Mouse (Mus musculus) heart, embryonic 16.5 days (tissue): ENCODE data around the gene Sh3d21. TPM values are rescaled to one million over a fixed set of nuclear protein-coding genes. Genes with fewer than 3 reads are reported as not detected.
"Not testable (repeated sequence)": the region's sequence is repeated elsewhere in the genome, so short reads cannot be mapped to it uniquely, and the experiment has no call there.

Experiments
- ATAC-seq: fragments of 200-750 bp; cut with Nextera tagmentation; replicated peaks from 2 replicates; pipeline ENCODE4 v1.8.0; 2017; ENCODE audit warnings: moderate number of reproducible peaks; ENCODE audit not compliant: insufficient read depth, low FRiP score; ENCODE audit errors: extremely low read depth
- H3K27ac ChIP-seq: fragments of 300-500 bp; sonication (generic); 2 replicates; pipeline ENCODE4 v1.5.1; 2014; ENCODE audit warnings: mild to moderate bottlenecking, low read length, control low read depth, moderate library complexity
- H3K27me3 ChIP-seq: fragments of 300-500 bp; sonication (generic); 2 replicates; pipeline ENCODE4 v1.6.1; 2014; ENCODE audit warnings: low read length, mixed read lengths; ENCODE audit not compliant: control insufficient read depth, insufficient read depth
- H3K36me3 ChIP-seq: fragments of 300-500 bp; sonication (generic); 2 replicates; pipeline ENCODE4 v1.6.1; 2014; ENCODE audit not compliant: control insufficient read depth, insufficient read depth
- H3K4me1 ChIP-seq: fragments of 300-500 bp; sonication (generic); 2 replicates; pipeline ENCODE4 v1.6.1; 2014; ENCODE audit warnings: low read length, mixed read lengths; ENCODE audit not compliant: control insufficient read depth, insufficient read depth
- H3K4me2 ChIP-seq: fragments of 300-500 bp; sonication (generic); 2 replicates; pipeline ENCODE4 v1.6.1; 2014; ENCODE audit warnings: low read depth, mild to moderate bottlenecking, control low read depth, low read length
- H3K4me3 ChIP-seq: fragments of 300-500 bp; sonication (generic); 2 replicates; pipeline ENCODE4 v1.5.1; 2014; ENCODE audit warnings: mild to moderate bottlenecking, control low read depth, low read length
- H3K9ac ChIP-seq: fragments of 300-500 bp; sonication (generic); 2 replicates; pipeline ENCODE4 v1.6.1; 2014; ENCODE audit warnings: low read length, control low read depth
- H3K9me3 ChIP-seq: fragments of 300-500 bp; sonication (generic); replicated peaks from 2 replicates; pipeline ENCODE4 v1.6.1; 2016; ENCODE audit warnings: low read length; ENCODE audit not compliant: control insufficient read depth
- WGBS: fragments of 180-500 bp; shearing (Covaris S2); extraction: QIAGEN DNeasy Blood & Tissue Kit; methylation state at CpG from one replicate; pipeline ENCODE4 v1.1.7; 2014; 5-methylcytosine and 5-hydroxymethylcytosine counted together
- polyA plus RNA-seq: library from polyadenylated mRNA; unstranded; fragments of >200 nt; fragmentation: Nextera tagmentation; extraction: Ambion mirVana; gene quantifications from 2 replicates; pipeline ENCODE4 v1.2.1, GENCODE M21; 2015

The Sh3d21 gene
- polyA plus RNA-seq, 1 experiment from 2014 or later: 2.7 TPM

DNA sequence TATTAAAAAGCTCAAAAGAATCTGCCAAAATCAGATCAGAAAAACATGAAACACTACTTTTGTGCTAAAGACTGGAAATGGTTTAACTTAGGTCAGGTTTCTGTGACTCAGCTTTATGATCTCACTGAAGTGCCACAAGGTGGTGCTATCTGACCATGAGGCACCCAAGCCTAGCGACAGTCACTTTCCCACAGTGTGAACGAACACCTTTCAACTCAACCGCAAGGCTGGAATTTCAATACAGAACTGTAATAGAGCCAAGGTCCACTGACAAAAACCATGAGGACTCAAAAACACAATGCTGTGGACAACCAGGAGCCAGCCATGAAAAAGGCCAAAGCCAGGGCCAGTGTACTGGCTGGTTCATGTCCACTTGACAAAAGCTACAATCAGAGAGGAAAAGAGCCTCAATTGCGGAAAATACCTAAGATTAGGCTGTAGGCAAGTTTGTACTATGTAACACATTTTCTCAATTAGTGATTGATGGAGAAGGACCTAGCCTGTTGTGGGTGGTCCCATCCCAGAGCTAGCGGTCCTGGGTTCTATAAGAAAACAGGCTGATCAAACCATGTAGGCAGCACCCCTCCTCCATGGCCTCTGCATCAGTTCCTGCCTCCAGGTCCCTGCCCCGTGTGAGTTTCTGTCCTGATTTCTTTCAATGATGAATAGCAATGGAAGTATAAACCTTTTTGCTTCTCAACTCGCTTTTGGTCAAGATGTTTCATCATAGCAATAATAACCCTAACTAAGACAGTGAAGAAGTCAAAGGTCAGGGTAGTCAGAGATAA lies 18.1 kb upstream of the Sh3d21 start:
- no peaks in the 10 kb centered on the region for H3K9me3 ChIP-seq
- no peak overlapping the region for H3K4me3 ChIP-seq
- no peaks in the 10 kb centered on the region for H3K27me3 ChIP-seq
- 52% methylated on average over 7 of the region's 7 CpGs for WGBS
- H3K36me3 ChIP-seq: peaks cover 35% of the 10 kb centered on the region
- ATAC-seq: peak; percentile 63; the same call in 1 of the 2 replicates
- H3K9ac ChIP-seq: no peak overlapping the region
- H3K4me2 ChIP-seq: no peak overlapping the region
- no peaks in the 10 kb centered on the region for H3K4me1 ChIP-seq
- H3K27ac ChIP-seq: no peak overlapping the region

DNA sequence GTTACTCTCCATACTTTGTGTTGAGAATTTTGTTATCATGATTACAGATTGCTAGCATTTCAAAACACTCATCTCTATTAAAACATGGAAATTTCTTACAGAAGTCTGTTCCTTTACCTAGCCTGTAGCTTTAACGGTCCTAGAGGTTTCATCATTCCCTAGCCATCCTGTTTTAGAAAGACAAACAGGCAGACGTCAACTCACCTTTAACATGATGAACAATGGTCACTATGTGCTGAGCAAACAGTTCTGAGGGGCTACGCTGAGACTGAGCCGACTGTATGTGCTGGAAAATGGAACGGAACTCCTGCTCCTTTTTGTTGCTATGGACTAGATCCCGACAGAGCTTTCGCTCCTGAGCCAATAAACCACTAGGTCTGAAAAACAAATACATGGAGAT lies 12.7 kb upstream of the Sh3d21 start:
- not testable (repeated sequence) for H3K27me3 ChIP-seq, H3K9ac ChIP-seq, H3K4me1 ChIP-seq, H3K4me2 ChIP-seq, ATAC-seq, H3K9me3 ChIP-seq, H3K4me3 ChIP-seq, H3K27ac ChIP-seq
- WGBS: 87% methylated on average over 7 of the region's 7 CpGs
- peaks cover 68% of the 10 kb centered on the region for H3K36me3 ChIP-seq

DNA sequence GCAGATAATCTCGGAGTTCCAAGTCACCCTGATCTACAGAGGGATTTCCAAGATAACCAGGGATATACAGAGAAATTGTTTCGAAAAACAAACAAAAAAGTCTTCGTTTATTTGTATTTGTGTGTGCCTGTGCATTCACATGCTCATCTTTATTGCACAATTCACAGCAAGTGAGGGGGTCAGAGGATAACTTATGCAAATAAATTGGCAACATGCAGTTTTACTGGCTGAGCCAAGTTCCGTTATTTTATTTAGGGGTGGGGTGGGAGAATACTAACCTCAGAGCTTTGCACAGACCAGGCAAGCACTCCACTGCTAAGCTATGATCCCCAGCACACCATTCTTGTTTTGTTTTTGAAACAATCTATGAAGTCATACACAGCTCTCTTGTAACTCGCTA lies 10.5 kb upstream of the Sh3d21 start:
- Histone ChIP-seq H3K27ac (no peak overlapping the region), H3K27me3 (no peaks in the 10 kb centered on the region), H3K9me3 (no peaks in the 10 kb centered on the region), H3K36me3 (peaks cover 73% of the 10 kb centered on the region), H3K4me1 (no peaks in the 10 kb centered on the region), H3K4me3 (no peak overlapping the region), H3K4me2 (no peak overlapping the region), H3K9ac (no peak overlapping the region)
- 88% methylated on average over 5 of the region's 5 CpGs for WGBS
- ATAC-seq: no peak

DNA sequence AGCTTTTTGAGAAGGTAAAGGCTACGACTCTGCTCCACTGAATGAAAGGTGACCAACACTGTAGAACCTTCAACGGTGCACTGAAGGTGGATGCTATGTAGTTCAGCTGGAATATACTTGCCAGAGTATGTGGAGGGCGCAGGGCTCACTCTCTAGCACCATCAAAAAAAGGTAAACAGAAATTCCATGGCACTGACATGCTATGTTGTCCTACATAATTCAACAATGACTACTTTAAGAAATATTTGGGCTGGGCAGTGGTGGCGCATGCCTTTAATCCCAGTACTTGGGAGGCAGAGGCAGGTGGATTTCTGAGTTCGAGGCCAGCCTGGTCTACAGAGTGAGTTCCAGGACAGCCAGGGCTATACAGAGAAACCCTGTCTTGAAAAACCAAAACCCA lies 7.4 kb upstream of the Sh3d21 start:
- not testable (repeated sequence) for H3K4me1 ChIP-seq, ATAC-seq, H3K4me3 ChIP-seq, H3K27me3 ChIP-seq, H3K9me3 ChIP-seq, H3K9ac ChIP-seq, H3K27ac ChIP-seq, H3K4me2 ChIP-seq
- H3K36me3 ChIP-seq: peaks cover 80% of the 10 kb centered on the region
- 92% methylated on average over 5 of the region's 5 CpGs for WGBS

DNA sequence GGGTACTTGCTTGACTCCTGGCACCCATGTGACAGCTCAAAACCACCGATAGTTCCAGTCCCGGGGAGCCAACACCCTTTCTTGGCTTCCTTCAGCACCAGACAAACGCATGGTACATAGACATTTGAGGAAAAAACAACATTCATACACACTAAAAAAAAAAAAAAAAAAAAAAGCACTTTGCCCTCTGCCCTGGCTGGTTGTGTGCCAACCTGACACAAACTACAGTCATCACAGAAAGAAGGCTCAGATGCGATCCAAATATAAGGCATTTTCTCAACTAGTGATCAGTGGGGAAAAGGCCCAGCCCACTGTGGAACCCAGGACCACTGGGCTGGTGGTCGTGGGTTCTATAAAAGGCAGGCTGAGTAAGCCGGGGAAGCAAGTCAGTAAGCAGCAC lies 5.6 kb upstream of the Sh3d21 start:
- Histone ChIP-seq H3K9me3 (no peaks in the 10 kb centered on the region), H3K27me3 (no peaks in the 10 kb centered on the region), H3K4me3 (no peak overlapping the region), H3K36me3 (peaks cover 63% of the 10 kb centered on the region), H3K9ac (no peak overlapping the region), H3K4me2 (no peak overlapping the region), H3K27ac (no peak overlapping the region), H3K4me1 (peaks cover 9% of the 10 kb centered on the region; the same call in 1 of the 2 replicates)
- ATAC-seq: no peak
- 78% methylated on average over 6 of the region's 6 CpGs for WGBS

DNA sequence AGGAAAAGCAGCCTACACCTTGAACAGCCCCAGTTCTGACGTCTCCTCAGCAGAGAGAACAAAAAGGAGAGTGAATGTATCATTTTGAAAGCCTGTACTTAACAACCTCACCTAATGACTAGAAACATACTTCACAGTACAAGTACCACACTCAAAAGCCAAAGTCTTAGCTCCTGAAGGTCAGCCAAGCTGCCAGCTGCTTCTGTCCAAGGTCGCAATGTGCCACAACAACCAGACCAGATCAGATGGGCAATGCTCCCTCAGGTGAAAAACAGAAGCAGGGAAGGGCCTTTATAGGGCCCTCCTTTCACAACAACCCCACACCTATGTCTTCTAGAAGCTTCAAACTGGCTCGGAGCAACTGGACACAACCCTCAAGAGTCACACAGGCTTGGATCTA lies 2.8 kb upstream of the Sh3d21 start:
- 55% methylated on average over 3 of the region's 3 CpGs for WGBS
- Histone ChIP-seq H3K4me1 (peaks cover 19% of the 10 kb centered on the region), H3K4me2 (no peak overlapping the region), H3K9me3 (no peaks in the 10 kb centered on the region), H3K27me3 (no peaks in the 10 kb centered on the region), H3K27ac (peak overlapping the region; percentile 84), H3K4me3 (no peak overlapping the region), H3K9ac (no peak overlapping the region), H3K36me3 (peaks cover 44% of the 10 kb centered on the region)
- no peak for ATAC-seq

DNA sequence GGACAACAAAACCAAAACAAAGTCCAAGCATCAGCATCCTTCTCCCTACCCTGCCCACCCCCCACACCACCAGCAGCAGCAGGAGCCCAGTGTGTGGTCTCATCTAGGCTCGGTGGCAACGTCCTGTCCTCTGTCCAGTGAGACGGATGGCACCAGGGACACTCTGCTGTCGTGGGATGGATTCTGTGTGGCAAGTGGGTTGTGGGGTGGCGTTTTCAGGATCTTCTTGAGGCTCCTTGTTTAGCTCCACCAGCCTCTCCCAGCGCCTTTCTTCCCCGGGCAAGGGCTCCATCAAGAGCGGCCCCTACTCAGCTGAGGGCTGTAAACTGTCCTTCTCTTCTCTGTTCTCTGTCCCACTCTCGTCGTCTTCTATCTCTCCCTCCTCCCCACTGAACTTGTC lies 1.8 kb upstream of the Sh3d21 start:
- ATAC-seq, H3K4me3 ChIP-seq, H3K27me3 ChIP-seq, H3K9me3 ChIP-seq, H3K9ac ChIP-seq, H3K27ac ChIP-seq, H3K4me2 ChIP-seq: not testable (repeated sequence)
- peaks cover 37% of the 10 kb centered on the region for H3K36me3 ChIP-seq
- WGBS: 65% methylated on average over 8 of the region's 10 CpGs
- H3K4me1 ChIP-seq: peaks cover 19% of the 10 kb centered on the region

DNA sequence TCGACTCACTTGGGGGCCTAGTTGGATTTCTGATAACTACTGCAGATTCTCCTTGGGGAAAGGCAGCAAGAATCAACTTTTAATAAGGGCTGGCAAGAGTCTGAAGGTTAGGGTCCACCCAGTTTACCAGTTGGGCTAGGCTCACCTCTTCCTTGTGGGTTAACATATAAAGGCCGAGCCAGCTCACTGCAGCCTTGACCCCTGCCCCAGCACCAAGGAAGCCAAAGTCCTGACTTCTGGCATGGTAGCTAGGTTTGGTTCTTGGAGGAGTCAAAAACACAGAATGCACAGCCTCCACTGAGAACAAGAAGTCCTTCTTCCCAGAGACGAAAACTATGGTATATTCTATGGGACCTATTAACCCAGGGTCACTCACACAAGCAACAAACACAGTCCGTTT lies 394 bp upstream of the Sh3d21 start:
- H3K9ac ChIP-seq: peak overlapping the region; percentile 88
- no peaks in the 10 kb centered on the region for H3K9me3 ChIP-seq
- no peak for ATAC-seq
- WGBS: 55% methylated on average over 4 of the region's 4 CpGs
- peaks cover 26% of the 10 kb centered on the region for H3K36me3 ChIP-seq
- no peak overlapping the region; the same call in 1 of the 2 replicates for H3K4me3 ChIP-seq
- H3K4me2 ChIP-seq: peak overlapping the region; percentile 96; the same call in 1 of the 2 replicates
- peak overlapping the region; percentile 82 for H3K27ac ChIP-seq
- peaks cover 19% of the 10 kb centered on the region for H3K4me1 ChIP-seq
- H3K27me3 ChIP-seq: no peaks in the 10 kb centered on the region

DNA sequence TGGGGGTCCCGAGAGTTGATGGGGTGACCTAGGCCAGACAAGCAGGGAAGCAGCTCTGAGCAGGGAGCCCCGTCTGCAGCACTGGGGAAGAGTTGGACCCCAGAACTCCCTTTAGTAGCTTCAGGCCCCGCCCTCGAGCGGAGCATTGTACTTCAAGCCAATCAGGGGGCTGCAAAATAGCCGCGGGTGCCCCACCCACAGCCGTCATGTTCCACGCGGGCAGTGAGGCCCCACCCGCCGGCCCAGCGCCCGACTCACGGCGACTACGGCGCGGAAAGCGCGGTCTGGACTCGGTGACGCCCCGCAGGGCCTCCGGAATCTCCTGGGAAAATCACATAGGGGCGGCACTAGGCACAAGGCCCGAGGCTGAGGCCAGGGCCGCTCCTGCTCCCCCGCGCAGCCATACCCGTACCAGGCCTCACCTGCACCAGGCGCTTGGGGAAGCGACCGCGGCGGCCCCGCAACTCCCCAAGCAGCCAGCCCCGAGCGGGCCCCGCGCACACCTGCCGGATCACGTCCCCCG lies 686 bp downstream of the Sh3d21 start:
- 1% methylated on average over 44 of the region's 44 CpGs for WGBS
- peak overlapping the region; percentile 65 for H3K4me3 ChIP-seq
- H3K27me3 ChIP-seq: no peaks in the 10 kb centered on the region
- peak overlapping the region; percentile 96 for H3K4me2 ChIP-seq
- ATAC-seq: peak; percentile 93
- no peaks in the 10 kb centered on the region for H3K9me3 ChIP-seq
- peaks cover 16% of the 10 kb centered on the region for H3K36me3 ChIP-seq
- H3K9ac ChIP-seq: peak overlapping the region; percentile 88
- H3K4me1 ChIP-seq: peaks cover 19% of the 10 kb centered on the region
- peak overlapping the region; percentile 82 for H3K27ac ChIP-seq
